Mouse (Mus musculus) liver, adult 2 months (tissue): ENCODE measurements at regions not wholly inside any gene's neighbourhood (a gene's known extent, or its start where the extent isn't known, plus 50 kb on each side); places are given as distances from the start of the nearest gene placed in this dataset.

Experiments
- DNase-seq: peaks from one replicate; pipeline ENCODE4 v3.0.0-alpha.2; 2011; ENCODE audit warnings: low read depth, low spot score; ENCODE audit errors: extremely low read depth
- H3K27ac ChIP-seq: fragments of 200-500 bp; replicated peaks from 2 replicates; pipeline ENCODE4 v1.5.1; 2012; ENCODE audit warnings: low read depth, mild to moderate bottlenecking, control low read depth, inconsistent platforms, low read length; ENCODE audit not compliant: insufficient read depth
- H3K27me3 ChIP-seq: fragments of 200-500 bp; 2 replicates; pipeline ENCODE4 v1.6.1; 2012; ENCODE audit warnings: mild to moderate bottlenecking, moderate library complexity, low read length, inconsistent platforms; ENCODE audit not compliant: control insufficient read depth, insufficient read depth
- H3K36me3 ChIP-seq: fragments of 200-500 bp; 2 replicates; pipeline ENCODE4 v1.6.1; 2012; ENCODE audit warnings: low read length, inconsistent platforms; ENCODE audit not compliant: control insufficient read depth, insufficient read depth
- H3K4me1 ChIP-seq: fragments of 200-500 bp; 2 replicates; pipeline ENCODE4 v1.6.1; 2011; ENCODE audit warnings: low read length; ENCODE audit not compliant: control insufficient read depth, insufficient read depth
- H3K4me3 ChIP-seq: fragments of 200-500 bp; 2 replicates; pipeline ENCODE4 v1.5.1; 2011; ENCODE audit warnings: low read depth, mild to moderate bottlenecking, control low read depth, low read length, moderate library complexity; ENCODE audit not compliant: insufficient read depth
- H3K79me2 ChIP-seq: fragments of 200-500 bp; 2 replicates; pipeline ENCODE4 v1.6.1; 2012; ENCODE audit warnings: inconsistent platforms, mild to moderate bottlenecking, low read length, moderate library complexity; ENCODE audit not compliant: control insufficient read depth, insufficient read depth
- H3K9ac ChIP-seq: fragments of 200-500 bp; 2 replicates; pipeline ENCODE4 v1.6.1; 2012; ENCODE audit warnings: low read depth, mild to moderate bottlenecking, control low read depth, inconsistent platforms, low read length
- CTCF ChIP-seq: fragments of 200-500 bp; IDR thresholded peaks from 2 replicates; pipeline ENCODE4 v1.5.1; 2011; ENCODE audit warnings: low read depth, low read length, control low read depth
- POLR2A ChIP-seq: fragments of 200-500 bp; IDR thresholded peaks from 2 replicates; pipeline ENCODE4 v1.6.1; 2011; ENCODE audit warnings: low read length, control low read depth; ENCODE audit not compliant: insufficient read depth; ENCODE audit errors: extremely low read depth
- WGBS: fragments of 180-500 bp; shearing (Covaris S2); methylation state at CpG from one replicate; pipeline ENCODE4 v1.1.7; 2018; 5-methylcytosine and 5-hydroxymethylcytosine counted together

DNA sequence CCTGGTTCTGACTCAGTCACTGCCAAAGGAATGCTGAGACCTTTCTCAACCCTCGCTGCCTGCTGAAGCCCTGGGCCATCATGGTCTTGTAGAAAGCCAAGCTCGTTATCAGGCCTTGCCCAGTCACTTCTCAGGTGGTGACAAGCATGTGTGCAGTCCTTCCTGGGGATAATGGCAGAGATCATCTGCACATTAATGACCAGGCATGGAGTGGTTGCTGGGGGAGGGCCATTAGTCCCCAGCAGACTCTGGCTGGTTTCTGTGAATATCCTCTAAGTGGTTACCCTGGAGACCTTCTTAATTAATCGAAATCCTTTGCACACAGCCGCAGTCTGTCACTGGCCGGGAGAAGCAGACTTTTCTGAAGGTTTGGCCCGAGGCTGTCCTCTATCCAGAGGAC lies 239.0 kb downstream of the Sipa1l2 start:
- TF ChIP-seq POLR2A (no peak), CTCF (no peak)
- Histone ChIP-seq H3K36me3 (no peaks in the 10 kb centered on the region), H3K4me3 (no peak overlapping the region), H3K27ac (no peak overlapping the region), H3K4me1 (no peaks in the 10 kb centered on the region), H3K79me2 (no peaks in the 10 kb centered on the region), H3K27me3 (no peaks in the 10 kb centered on the region), H3K9ac (no peak overlapping the region)
- 88% methylated on average over 6 of the region's 6 CpGs for WGBS
- no peak for DNase-seq

DNA sequence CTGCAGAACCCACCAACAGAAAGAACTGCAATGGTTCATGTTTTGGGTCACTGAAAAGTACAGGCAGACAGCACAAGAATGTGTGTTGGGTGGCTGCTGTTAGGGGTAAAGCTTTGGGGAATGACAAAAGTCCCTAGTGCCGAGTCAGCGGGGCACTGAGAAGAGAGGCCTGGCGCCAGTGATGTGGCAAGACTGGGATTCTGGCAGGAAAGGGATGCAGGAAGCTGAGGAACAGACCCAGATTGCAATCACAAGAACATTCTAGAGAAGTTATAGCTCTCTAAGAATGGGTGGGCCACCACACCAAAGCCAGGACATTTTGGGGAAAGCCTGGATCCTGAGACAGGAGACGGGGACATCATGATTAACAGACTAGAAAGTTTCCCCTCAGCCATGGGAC lies 241.0 kb downstream of the Sipa1l2 start:
- H3K27ac ChIP-seq = no peak overlapping the region
- DNase-seq = no peak
- TF ChIP-seq POLR2A (no peak), CTCF (no peak)
- no peaks in the 10 kb centered on the region for H3K27me3 ChIP-seq
- H3K4me3 ChIP-seq = no peak overlapping the region
- H3K9ac ChIP-seq = no peak overlapping the region
- H3K79me2 ChIP-seq = no peaks in the 10 kb centered on the region
- no peaks in the 10 kb centered on the region for H3K36me3 ChIP-seq
- WGBS = 73% methylated on average over 4 of the region's 4 CpGs
- H3K4me1 ChIP-seq = no peaks in the 10 kb centered on the region

DNA sequence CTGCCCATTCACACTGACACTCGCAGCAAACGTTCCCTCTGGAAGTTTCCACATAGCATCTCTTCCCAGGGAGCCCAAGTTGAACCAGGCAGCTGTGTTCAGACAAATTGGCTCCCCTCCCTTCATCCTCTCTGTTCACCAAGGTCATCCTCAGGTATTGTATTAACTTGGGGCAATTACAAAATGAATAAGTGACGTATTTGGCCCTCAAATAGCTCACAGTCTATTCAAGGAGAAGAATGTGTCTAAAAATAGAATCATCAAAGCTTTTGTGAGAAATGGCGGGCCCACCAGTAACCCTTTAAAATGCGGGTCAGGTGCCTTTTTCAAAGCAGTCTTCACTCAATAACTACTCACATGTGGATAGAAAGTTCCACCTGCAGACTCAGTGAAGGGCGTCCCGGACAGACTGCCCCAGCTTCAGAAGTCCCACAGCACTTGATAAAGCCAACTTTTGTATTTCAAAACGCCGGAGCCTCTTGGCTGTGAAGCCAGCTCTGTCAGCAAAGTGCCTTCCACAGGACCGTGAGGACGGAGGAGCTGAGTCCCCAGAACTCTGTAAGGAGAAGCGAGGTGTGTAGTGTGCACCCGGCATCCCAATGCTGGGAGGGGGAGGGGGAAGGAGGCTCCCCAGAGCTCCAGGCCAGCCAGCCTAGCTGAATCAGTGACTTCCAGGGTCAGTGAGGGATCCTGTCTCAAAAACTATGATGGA lies 241.9 kb downstream of the Sipa1l2 start:
- Histone ChIP-seq H3K36me3 (no peaks in the 10 kb centered on the region), H3K27me3 (no peaks in the 10 kb centered on the region), H3K79me2 (no peaks in the 10 kb centered on the region), H3K9ac (no peak overlapping the region), H3K27ac (no peak overlapping the region), H3K4me3 (no peak overlapping the region), H3K4me1 (no peaks in the 10 kb centered on the region)
- TF ChIP-seq CTCF (no peak), POLR2A (no peak)
- 73% methylated on average over 13 of the region's 13 CpGs for WGBS
- DNase-seq = peak; percentile 23

DNA sequence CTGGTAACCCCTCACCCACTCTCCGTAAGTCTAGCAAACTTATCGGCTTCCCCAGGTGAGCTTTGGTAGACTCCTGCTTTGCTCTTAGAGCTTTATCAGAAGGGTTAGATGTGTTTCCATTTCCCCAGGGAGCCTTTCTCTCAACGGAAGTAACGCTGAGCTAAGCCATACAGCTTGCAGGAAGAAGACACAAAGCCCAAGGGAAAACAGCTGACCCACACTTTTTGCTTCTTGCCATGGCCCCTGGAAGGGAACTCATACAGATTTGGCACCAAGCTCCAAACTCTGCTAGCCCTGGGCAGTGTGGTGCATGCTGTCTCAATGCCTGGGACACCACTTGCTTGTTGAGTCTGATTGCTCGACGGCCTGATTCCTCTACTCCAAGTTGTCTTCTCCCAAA lies 242.6 kb downstream of the Sipa1l2 start:
- H3K36me3 ChIP-seq = no peaks in the 10 kb centered on the region
- WGBS = 77% methylated on average over 6 of the region's 6 CpGs
- no peaks in the 10 kb centered on the region for H3K27me3 ChIP-seq
- no peak overlapping the region for H3K4me3 ChIP-seq
- no peaks in the 10 kb centered on the region for H3K4me1 ChIP-seq
- no peak for DNase-seq
- H3K9ac ChIP-seq = no peak overlapping the region
- H3K79me2 ChIP-seq = no peaks in the 10 kb centered on the region
- TF ChIP-seq CTCF = no peak
- H3K27ac ChIP-seq = no peak overlapping the region

DNA sequence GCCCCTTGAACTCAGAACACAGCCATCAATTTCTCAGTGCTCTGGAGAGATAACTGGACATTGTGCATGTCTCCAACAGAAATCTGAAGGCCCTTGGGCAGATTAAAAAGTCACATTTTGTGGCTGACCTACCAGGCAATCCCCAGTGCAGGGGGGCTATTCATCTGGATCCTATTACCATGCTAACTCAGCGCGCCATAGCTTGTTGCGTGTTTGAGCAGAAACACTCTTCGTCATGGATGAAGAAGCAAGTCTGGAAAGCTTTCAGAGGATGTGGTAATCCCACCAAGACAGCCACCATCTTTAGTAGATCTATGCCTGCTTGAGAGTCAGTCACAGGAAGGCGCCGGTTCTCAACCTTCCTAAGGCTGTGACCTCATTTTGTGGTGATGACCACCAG lies 243.9 kb downstream of the Sipa1l2 start:
- no peak overlapping the region for H3K9ac ChIP-seq
- no peaks in the 10 kb centered on the region for H3K4me1 ChIP-seq
- DNase-seq = no peak
- H3K79me2 ChIP-seq = no peaks in the 10 kb centered on the region
- no peak overlapping the region for H3K27ac ChIP-seq
- 97% methylated on average over 6 of the region's 6 CpGs for WGBS
- TF ChIP-seq CTCF (no peak), POLR2A (no peak)
- H3K36me3 ChIP-seq = no peaks in the 10 kb centered on the region
- no peak overlapping the region for H3K4me3 ChIP-seq
- H3K27me3 ChIP-seq = no peaks in the 10 kb centered on the region

DNA sequence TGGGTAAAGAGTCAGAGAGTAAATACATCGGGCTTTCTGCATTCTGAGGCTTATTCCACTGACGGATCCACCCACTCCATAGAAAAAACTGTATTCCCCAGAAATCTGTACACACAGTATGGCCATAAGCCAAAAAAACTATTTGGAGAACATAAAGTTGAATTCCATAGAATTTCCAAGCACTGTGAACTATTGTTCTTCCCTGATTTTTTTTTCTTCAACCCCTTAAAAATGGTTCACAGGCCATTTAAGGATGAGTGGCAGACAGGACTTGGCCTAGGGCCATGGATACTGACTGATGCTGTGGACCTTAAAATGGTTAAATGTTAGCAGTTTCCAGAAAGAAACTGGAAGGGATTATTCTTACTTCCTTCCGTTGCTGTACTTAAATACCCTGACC lies 247.0 kb downstream of the Sipa1l2 start:
- no peak overlapping the region for H3K9ac ChIP-seq
- no peaks in the 10 kb centered on the region for H3K4me1 ChIP-seq
- no peaks in the 10 kb centered on the region for H3K36me3 ChIP-seq
- WGBS = 86% methylated on average over 3 of the region's 3 CpGs
- H3K27me3 ChIP-seq = no peaks in the 10 kb centered on the region
- H3K4me3 ChIP-seq = no peak overlapping the region
- H3K27ac ChIP-seq = no peak overlapping the region
- no peaks in the 10 kb centered on the region for H3K79me2 ChIP-seq
- no peak for DNase-seq
- no peak for TF ChIP-seq POLR2A
- TF ChIP-seq CTCF = no peak
